Mouse (Mus musculus) heart, postnatal 14 days (tissue): ENCODE data around the gene Timm17a. TPM values are rescaled to one million over a fixed set of nuclear protein-coding genes. Genes with fewer than 3 reads are reported as not detected.

Experiments used
- DNase-seq, 2 experiments: peaks; one replicate each; pipeline ENCODE4 v3.0.0; 2021 to 2022
- intact Hi-C: fragments of 180-260 bp; cut with DNase I; formaldehyde crosslinking; loops from one replicate; pipeline ENCODE4 v1.15.1; 2025
- long read RNA-seq, 2 experiments: library from polyadenylated mRNA; stranded (forward); transcript quantifications; one replicate each; pipeline ENCODE4 v2.0.0; 2021
- total RNA-seq, 2 experiments: library from RNA; stranded (reverse); gene quantifications; 2 replicates each; pipeline ENCODE4 v1.2.3; 2021

Timm17a gene
- 100 to 1,000 TPM; 359 to 389 TPM for total RNA-seq
- long read RNA-seq, experiment 1, full-length matches to known transcripts = 350 of 371 reads
- long read RNA-seq, experiment 1, partial matches to known transcripts = 10 of 371 reads
- long read RNA-seq, experiment 1, other reads (novel, unspliced or antisense) = 11 of 371 reads
- long read RNA-seq, experiment 2, full-length matches to known transcripts = 240 of 260 reads
- long read RNA-seq, experiment 2, partial matches to known transcripts = 12 of 260 reads
- long read RNA-seq, experiment 2, other reads (novel, unspliced or antisense) = 8 of 260 reads

GRCm38 (mm10) chr1:135313284-135314031 lies at the start of gene Timm17a:
Timm17a (minus strand) TSS chr1:135313778.
- intact Hi-C loops = loop anchor here (2.0 to 5.0 kb wide), 2 partner anchors 27 to 36 kb away; no protein-coding TSS in a partner anchor
- DNase-seq = peak; percentile 92 to 94

GRCm38 (mm10) chr1:135362115-135362514 lies 48.5 kb upstream of the Timm17a start:
- intact Hi-C loops = loop anchor here (10.0 kb wide), 1 partner anchor 377 kb away; no protein-coding TSS in a partner anchor
- no peak for DNase-seq

- DNase-seq = no peak
- intact Hi-C loops = loop anchor here (10.0 kb wide), 1 partner anchor 377 kb away; no protein-coding TSS in a partner anchor
Measured at GRCm38 (mm10) chr1:135361491-135361890, 47.9 kb upstream of the Timm17a start.

GRCm38 (mm10) chr1:135359071-135359470 lies 45.5 kb upstream of the Timm17a start:
- intact Hi-C loops = no loop called here
- DNase-seq = no peak

GRCm38 (mm10) chr1:135351953-135352352 lies 38.4 kb upstream of the Timm17a start:
- peak; percentile 45 to 50 for DNase-seq
- intact Hi-C loops = no loop called here

- DNase-seq = peak; percentile 42 to 50
- intact Hi-C loops = no loop called here
Measured at GRCm38 (mm10) chr1:135347498-135348169, 34.1 kb upstream of the Timm17a start.

- intact Hi-C loops = no loop called here
Measured at GRCm38 (mm10) chr1:135346891-135347290, 33.3 kb upstream of the Timm17a start.

GRCm38 (mm10) chr1:135344026-135344425 lies 30.4 kb upstream of the Timm17a start:
- intact Hi-C loops = no loop called here
- no peak for DNase-seq

More at GRCm38 (mm10) chr1:135346891-135347290, 33.3 kb upstream of the Timm17a start:
- DNase-seq = no peak

- intact Hi-C loops = no loop called here
- DNase-seq = no peak
Measured at GRCm38 (mm10) chr1:135341947-135342346, 28.4 kb upstream of the Timm17a start.

GRCm38 (mm10) chr1:135330578-135330977 lies 17.0 kb upstream of the Timm17a start:
- intact Hi-C loops = no loop called here
- DNase-seq = no peak

GRCm38 (mm10) chr1:135328368-135328767 lies 14.8 kb upstream of the Timm17a start:
- no peak for DNase-seq
- intact Hi-C loops = no loop called here

- DNase-seq = no peak
- intact Hi-C loops = no loop called here
Measured at GRCm38 (mm10) chr1:135325934-135326333, 12.4 kb upstream of the Timm17a start.

- peak; percentile 26 to 41 for DNase-seq
- intact Hi-C loops = no loop called here
Measured at GRCm38 (mm10) chr1:135324571-135324970, 11.0 kb upstream of the Timm17a start, which contains the start of gene Lmod1. Lmod1 (plus strand) TSS chr1:135324807.

- intact Hi-C loops = no loop called here
- DNase-seq = no peak
Measured at GRCm38 (mm10) chr1:135323367-135323901, 9.9 kb upstream of the Timm17a start.

GRCm38 (mm10) chr1:135312201-135312600 lies 1.4 kb downstream of the Timm17a start:
- intact Hi-C loops = loop anchor here (2.0 to 5.0 kb wide), 2 partner anchors 25 to 35 kb away; no protein-coding TSS in a partner anchor
- DNase-seq = no peak

- intact Hi-C loops = loop anchor here (5.0 kb wide), 1 partner anchor 34 kb away; no protein-coding TSS in a partner anchor
- DNase-seq = no peak
Measured at GRCm38 (mm10) chr1:135311356-135311755, 2.2 kb downstream of the Timm17a start.

GRCm38 (mm10) chr1:135290908-135291307 lies 22.7 kb downstream of the Timm17a start:
- DNase-seq = no peak
- intact Hi-C loops = no loop called here

- DNase-seq = no peak
Measured at GRCm38 (mm10) chr1:135286311-135286710, 27.3 kb downstream of the Timm17a start.

GRCm38 (mm10) chr1:135283826-135284291 lies 29.7 kb downstream of the Timm17a start, which contains the start of gene Rnpep:
Rnpep (minus strand) TSS chr1:135284084.
- intact Hi-C loops = loop anchor here (2.0 to 10.0 kb wide), 2 partner anchors 25 to 319 kb away; partner anchors contain the start of genes Elf3 and Ube2t
- DNase-seq = peak; percentile 77 to 79

More at GRCm38 (mm10) chr1:135286311-135286710, 27.3 kb downstream of the Timm17a start:
- intact Hi-C loops = loop anchor here (2.0 to 10.0 kb wide), 2 partner anchors 26 to 322 kb away; partner anchors contain the start of genes Timm17a and Ube2t
